13 mouse cellular contexts compared by ENCODE assay signal in the genomic region with DNA sequence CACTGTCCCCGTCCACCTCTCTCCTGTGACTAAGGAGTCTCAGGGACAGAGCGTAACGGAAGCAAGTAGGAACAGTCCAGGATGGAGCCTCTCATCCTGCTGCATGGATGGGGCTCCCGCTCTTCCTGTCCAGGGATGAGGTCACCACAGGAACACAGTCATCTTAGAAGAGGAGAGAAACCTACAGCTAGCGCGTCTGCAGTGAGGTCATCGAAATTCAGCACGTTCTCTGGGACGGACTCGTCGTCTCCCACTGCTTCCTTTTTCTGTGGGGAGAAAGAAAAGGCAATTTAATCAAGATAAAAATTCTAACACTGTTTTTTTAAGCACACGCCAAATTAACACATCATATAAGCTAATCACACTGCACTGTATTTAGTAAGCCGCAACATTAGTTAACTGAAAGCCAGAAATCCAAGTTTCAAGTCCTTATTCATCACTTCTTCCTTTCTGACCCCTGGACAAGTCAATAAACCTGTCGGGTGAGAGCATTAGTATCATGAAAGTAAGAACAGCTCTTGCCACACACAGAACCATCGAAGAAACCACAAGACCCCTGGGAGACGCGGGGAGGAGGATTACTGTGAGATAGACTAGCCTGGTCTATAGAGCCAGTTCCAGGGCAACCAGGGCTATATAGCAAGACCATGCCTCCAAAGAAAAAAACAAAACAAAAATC. TPM values are rescaled to one million over a fixed set of nuclear protein-coding genes. Genes with fewer than 3 reads are reported as not detected.
DNase-seq lines count a peak whose midpoint lies in the region; ATAC-seq and TF ChIP-seq lines count a peak whose summit lies in the region.
"Had no signal": no experiment of that assay in that cellular context is flagged by ENCODE, and none has a peak within 500 bp of the region (broad histone marks: within the 10 kb centered on the region; RNA-seq: fewer than 3 reads in every experiment).

No protein-coding gene starts in this region.

- H3K27ac ChIP-seq in heart, embryonic 12.5 days (ENCODE audit: poor library complexity, severe bottlenecking): peak overlapping the region; percentile 62
- no peak overlapping the region for H3K27ac ChIP-seq in lung, embryonic 14.5 days (ENCODE audit: low read depth)
- H3K27ac ChIP-seq in forebrain, embryonic 15.5 days (replicated peaks): no peak overlapping the region
- H3K27ac ChIP-seq: embryonic facial prominence, embryonic 13.5 days; left cerebral cortex, adult 2 months had no signal

- peaks cover 6% of the 10 kb centered on the region; the same call in 1 of the 2 replicates for H3K4me1 ChIP-seq in heart, embryonic 12.5 days (replicated peaks)
- H3K4me1 ChIP-seq in lung, embryonic 14.5 days (ENCODE audit: insufficient read depth): no peaks in the 10 kb centered on the region
- H3K4me1 ChIP-seq in forebrain, embryonic 15.5 days: peaks cover 40% of the 10 kb centered on the region
- H3K4me1 ChIP-seq: embryonic facial prominence, embryonic 13.5 days had no signal

- no peak for TF ChIP-seq CTCF in lung, embryonic 14.5 days (IDR thresholded peaks at IDR 0.05; ENCODE audit: low read depth)

- H3K4me2 ChIP-seq in heart, embryonic 12.5 days: no peak overlapping the region
- H3K4me2 ChIP-seq in lung, embryonic 14.5 days: no peak overlapping the region
- no peak overlapping the region for H3K4me2 ChIP-seq in forebrain, embryonic 15.5 days (replicated peaks)
- H3K4me2 ChIP-seq: embryonic facial prominence, embryonic 13.5 days had no signal

- ATAC-seq in heart, embryonic 12.5 days (ENCODE audit: insufficient number of reproducible peaks, low FRiP score): peak; percentile 73; the same call in 1 of the 2 replicates
- peak; percentile 54; the same call in 1 of the 2 replicates for ATAC-seq in lung, embryonic 14.5 days (ENCODE audit: insufficient read depth)
- no peak for ATAC-seq in forebrain, embryonic 15.5 days (replicated peaks)

- no peak overlapping the region for H3K9ac ChIP-seq in heart, embryonic 12.5 days
- no peak overlapping the region for H3K9ac ChIP-seq in lung, embryonic 14.5 days
- 0 out of 2 replicates have a peak overlapping the region, but pooled peaks have one; percentile 25 for H3K9ac ChIP-seq in forebrain, embryonic 15.5 days (replicated peaks)
- H3K9ac ChIP-seq: embryonic facial prominence, embryonic 13.5 days had no signal

- H3K27me3 ChIP-seq in heart, embryonic 12.5 days (replicated peaks): no peaks in the 10 kb centered on the region
- no peaks in the 10 kb centered on the region for H3K27me3 ChIP-seq in lung, embryonic 14.5 days (ENCODE audit: insufficient read depth, low read length)
- no peaks in the 10 kb centered on the region for H3K27me3 ChIP-seq in forebrain, embryonic 15.5 days
- H3K27me3 ChIP-seq: embryonic facial prominence, embryonic 13.5 days had no signal

- intact Hi-C loops in heart, postnatal 25 days (cut with DNase I): no loop called here

- peaks cover 70% of the 10 kb centered on the region for H3K36me3 ChIP-seq in heart, embryonic 12.5 days
- peaks cover 62% of the 10 kb centered on the region for H3K36me3 ChIP-seq in lung, embryonic 14.5 days (ENCODE audit: insufficient read depth)
- H3K36me3 ChIP-seq in forebrain, embryonic 15.5 days: peaks cover 31% of the 10 kb centered on the region

- DNase-seq in heart, postnatal 25 days (ENCODE audit: low spot score): no peak
- DNase-seq in lung, embryonic 14.5 days: peak; percentile 44
- no peak for DNase-seq in lung, postnatal 14 days
- DNase-seq in lung, postnatal 36 days: peak; percentile 47
- DNase-seq in adrenal gland, adult 8-10 months: no peak
- DNase-seq in left cerebral cortex, adult 9 months (ENCODE audit: low spot score in 2 of 2): no peak
- DNase-seq: cerebellum, adult 8-10 months; gastrocnemius, postnatal 14 days; kidney, adult 8-10 months had no signal

- H3K9me3 ChIP-seq in heart, embryonic 12.5 days (replicated peaks): no peaks in the 10 kb centered on the region
- no peaks in the 10 kb centered on the region for H3K9me3 ChIP-seq in lung, embryonic 14.5 days (ENCODE audit: low read depth, low read length)
- H3K9me3 ChIP-seq in forebrain, embryonic 15.5 days: no peaks in the 10 kb centered on the region
- H3K9me3 ChIP-seq: embryonic facial prominence, embryonic 13.5 days had no signal

- WGBS in heart, embryonic 12.5 days: 69% methylated on average over 17 of the region's 17 CpGs
- 87% methylated on average over 17 of the region's 17 CpGs for WGBS in lung, embryonic 14.5 days
- 77% methylated on average over 17 of the region's 17 CpGs for WGBS in forebrain, embryonic 15.5 days

- H3K4me3 ChIP-seq in heart, embryonic 12.5 days: no peak overlapping the region
- H3K4me3 ChIP-seq in lung, embryonic 14.5 days (ENCODE audit: low read depth, low read length): no peak overlapping the region
- H3K4me3 ChIP-seq in forebrain, embryonic 15.5 days: no peak overlapping the region
- H3K4me3 ChIP-seq: embryonic facial prominence, embryonic 13.5 days; left cerebral cortex, adult 2 months had no signal

RNA-seq across cellular contexts. Expression of a gene that starts 9.2 kb away (rescaled TPM):
- 95.8 and 98.1 TPM in 2 replicates for polyA plus RNA-seq in heart, embryonic 12.5 days (2016; fragmentation: Nextera tagmentation; extraction: Ambion mirVana)
- 10 to 100 TPM; 80.8 to 81.5 TPM for total RNA-seq in heart, postnatal 25 days (2021)
- polyA plus RNA-seq in lung, embryonic 14.5 days (2014; fragmentation: Nextera tagmentation; extraction: Ambion mirVana): 118 and 119 TPM in 2 replicates
- polyA plus RNA-seq in forebrain, embryonic 15.5 days (2015; fragmentation: Nextera tagmentation; extraction: Ambion mirVana): 221 and 222 TPM in 2 replicates
- 100 to 1,000 TPM; 183 to 191 (median 186) TPM for total RNA-seq in adrenal gland, adult 8-10 months (2022)

RNA-seq across cellular contexts. Expression of a gene that starts 20.5 kb away (rescaled TPM):
- 2.3 and 3.6 TPM in 2 replicates for polyA plus RNA-seq in heart, embryonic 12.5 days (2016; fragmentation: Nextera tagmentation; extraction: Ambion mirVana)
- total RNA-seq in heart, postnatal 25 days (2021): 1 to 10 TPM; 4.2 to 5.3 TPM
- polyA plus RNA-seq in lung, embryonic 14.5 days (2014; fragmentation: Nextera tagmentation; extraction: Ambion mirVana): 8.3 and 9.4 TPM in 2 replicates
- 49.1 and 52.8 TPM in 2 replicates for polyA plus RNA-seq in forebrain, embryonic 15.5 days (2015; fragmentation: Nextera tagmentation; extraction: Ambion mirVana)
- 10 to 100 TPM in 2 of 4 experiments, 1 to 10 TPM in 2; 6.5 to 14.6 (median 9.5) TPM for total RNA-seq in adrenal gland, adult 8-10 months (2022)

RNA-seq across cellular contexts. Expression of a gene that starts 52.2 kb away (rescaled TPM):
- 26.4 and 27.3 TPM in 2 replicates for polyA plus RNA-seq in heart, embryonic 12.5 days (2016; fragmentation: Nextera tagmentation; extraction: Ambion mirVana)
- under 1 TPM; 0.16 to 0.45 TPM for total RNA-seq in heart, postnatal 25 days (2021)
- 76.5 and 79.7 TPM in 2 replicates for polyA plus RNA-seq in lung, embryonic 14.5 days (2014; fragmentation: Nextera tagmentation; extraction: Ambion mirVana)
- polyA plus RNA-seq in forebrain, embryonic 15.5 days (2015; fragmentation: Nextera tagmentation; extraction: Ambion mirVana): 35.6 and 41.5 TPM in 2 replicates
- 1 to 10 TPM; 1.6 to 4.8 (median 3.0) TPM for total RNA-seq in adrenal gland, adult 8-10 months (2022)

Comparison
In these comparisons a context has a peak if more than half of its experiments do, and no peak if none do; other contexts are left out.
1. DNase-seq: peak in lung, embryonic 14.5 days (single experiment) and lung, postnatal 36 days (single experiment); none in heart, postnatal 25 days (single experiment), lung, postnatal 14 days (single experiment), adrenal gland, adult 8-10 months (single experiment) and left cerebral cortex, adult 9 months (0 of 2).